Mouse (Mus musculus) erythroid progenitor cell, adult 5-6 weeks (primary cell): Measurements from ENCODE around the gene Cep112. TPM values are rescaled to one million over a fixed set of nuclear protein-coding genes. Genes with fewer than 3 reads are reported as not detected.

Experiments used
- ATAC-seq: replicated peaks from 2 replicates; pipeline ENCODE4 v1.8.0; 2016; ENCODE audit warnings: moderate number of reproducible peaks, mild to moderate bottlenecking, moderate TSS enrichment, inconsistent platforms; ENCODE audit not compliant: poor library complexity, low FRiP score, severe bottlenecking
- total RNA-seq, 2 experiments: library from RNA; stranded (forward) in 1 of 2; stranded (reverse) in 1 of 2; fragments of 150-400 nt in 1 of 2; fragments of 186-747, 209-891 nt in 1 of 2; gene quantifications; 2 replicates each; pipeline versions ENCODE4 v1.2.3 to v1.2.4; 2015 to 2017; ENCODE audit warnings: low replicate concordance in 2 of 2

The Cep112 gene
- total RNA-seq, 2 experiments from 2014 or later: not detected

DNA sequence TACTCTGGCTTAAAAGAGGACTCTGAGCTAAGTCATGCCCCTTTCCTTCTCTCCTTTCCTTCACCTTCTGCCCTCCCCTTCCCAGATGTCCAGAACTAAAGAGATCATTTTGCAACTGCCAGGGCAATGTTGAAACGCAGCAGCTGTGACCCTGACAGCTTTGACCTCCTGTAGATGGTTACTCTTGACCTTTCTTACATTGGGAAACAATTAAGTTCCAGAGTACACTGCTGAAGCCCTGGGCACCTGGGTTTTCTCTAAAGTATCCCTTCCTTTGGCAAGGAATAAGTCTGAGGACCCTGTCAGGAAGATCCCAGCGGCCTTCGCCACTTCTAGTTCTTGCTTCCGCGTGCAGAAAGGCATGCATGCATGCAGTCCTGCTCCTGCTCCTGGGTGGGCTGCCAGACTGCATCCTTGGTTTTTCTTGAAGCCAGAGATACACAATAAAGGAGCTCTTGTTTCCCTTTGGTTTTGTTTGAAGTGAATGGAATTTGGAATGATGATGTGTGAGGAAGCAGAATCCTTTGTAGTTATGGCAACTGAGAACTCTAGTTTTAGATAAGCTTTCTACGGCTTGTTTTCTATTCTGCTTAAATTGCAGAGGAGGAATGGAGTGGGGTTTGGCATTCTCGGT, 161.7 kb downstream of the Cep112 start:
- ATAC-seq: no peak

GRCm38 (mm10) chr11:108593207-108593958, 168.4 kb downstream of the Cep112 start:
- ATAC-seq: no peak

DNA sequence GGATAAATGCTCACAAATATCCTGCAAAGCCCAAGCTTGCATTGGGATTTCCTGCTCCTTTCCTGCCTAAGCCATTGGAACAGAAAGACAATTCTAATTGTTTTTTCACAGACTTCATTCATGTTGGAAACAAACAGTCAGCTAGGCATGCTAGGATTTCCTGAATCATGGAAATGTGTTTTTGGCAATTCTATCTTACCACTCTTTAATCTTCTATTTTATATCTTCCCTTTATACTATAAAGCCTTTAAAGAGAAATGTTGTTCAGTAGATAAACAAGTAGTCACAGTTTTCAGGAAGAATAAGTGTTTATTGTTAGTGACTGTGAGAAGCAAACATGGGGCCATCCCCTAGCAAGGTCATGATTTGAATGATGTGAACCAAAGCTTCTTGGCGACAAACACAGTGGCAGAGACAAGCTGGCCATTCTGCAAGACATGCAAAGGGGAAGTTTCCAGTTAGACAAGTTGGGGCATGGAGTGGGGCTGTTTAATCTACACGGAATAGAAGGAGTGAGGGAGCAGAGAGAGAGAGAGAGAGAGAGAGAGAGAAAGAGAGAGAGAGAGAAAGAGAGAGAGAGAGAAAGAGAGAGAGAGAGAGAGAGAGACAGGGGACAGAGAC, 169.1 kb downstream of the Cep112 start:
- no peak for ATAC-seq

- ATAC-seq: no peak
These were observed 180.3 kb downstream of the Cep112 start for GRCm38 (mm10) chr11:108605301-108605700.

- ATAC-seq: no peak
These were observed 181.0 kb downstream of the Cep112 start for GRCm38 (mm10) chr11:108606036-108606435.

DNA sequence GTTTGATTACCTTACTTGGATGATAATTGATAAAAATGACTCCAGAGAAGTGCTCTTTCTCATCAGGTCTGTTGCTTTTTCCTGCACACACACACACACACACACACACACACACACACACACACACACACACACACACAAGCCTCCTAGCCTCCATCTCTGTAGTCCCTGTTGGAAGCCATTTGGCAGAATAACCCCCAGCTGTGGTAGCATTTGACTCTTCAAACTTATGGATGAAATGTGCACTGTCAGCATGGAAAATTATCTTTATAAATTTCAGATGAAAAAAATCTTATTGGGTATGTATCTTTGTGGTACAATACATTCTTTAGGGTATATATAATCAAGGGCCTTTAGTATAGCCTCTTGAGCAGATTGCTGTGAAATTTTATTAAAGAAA, 181.8 kb downstream of the Cep112 start:
- ATAC-seq: no peak

DNA sequence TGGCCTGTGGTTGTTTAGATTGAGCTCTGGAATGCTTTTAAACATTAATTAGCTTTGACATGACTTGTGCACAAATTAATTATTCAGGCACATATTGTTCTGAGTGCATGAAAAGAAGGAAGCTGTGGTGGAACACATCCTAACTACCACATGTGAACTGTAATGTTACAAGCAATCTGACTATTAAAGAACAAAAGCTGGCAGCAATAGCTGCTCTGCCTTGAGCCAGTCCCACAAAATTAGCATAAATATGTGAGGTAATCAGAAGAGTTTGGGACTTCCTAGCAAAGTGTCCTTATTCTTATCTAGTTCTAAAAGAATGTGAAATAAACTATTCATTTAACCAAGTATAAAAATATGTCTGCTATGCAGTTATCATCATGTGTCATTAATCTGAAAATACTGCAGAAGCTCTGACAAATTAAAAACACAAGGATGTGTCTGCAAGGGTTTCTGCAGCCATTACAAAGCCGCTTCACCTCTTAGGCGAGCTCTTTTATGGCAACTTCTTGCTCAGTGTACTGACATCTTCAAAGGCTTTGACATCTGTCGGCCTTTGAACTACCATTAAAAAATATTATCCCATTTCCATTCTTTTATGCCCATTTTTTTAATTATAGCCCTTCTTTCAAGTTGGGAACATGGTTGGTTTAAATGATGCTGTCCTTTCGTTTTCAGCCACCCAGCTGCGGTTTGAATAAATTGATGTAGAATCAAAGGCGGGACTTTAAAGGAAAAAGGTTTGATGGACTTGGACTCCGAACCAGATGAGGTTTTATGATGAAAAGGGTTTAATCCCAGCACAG, 195.8 kb downstream of the Cep112 start:
- ATAC-seq: no peak

DNA sequence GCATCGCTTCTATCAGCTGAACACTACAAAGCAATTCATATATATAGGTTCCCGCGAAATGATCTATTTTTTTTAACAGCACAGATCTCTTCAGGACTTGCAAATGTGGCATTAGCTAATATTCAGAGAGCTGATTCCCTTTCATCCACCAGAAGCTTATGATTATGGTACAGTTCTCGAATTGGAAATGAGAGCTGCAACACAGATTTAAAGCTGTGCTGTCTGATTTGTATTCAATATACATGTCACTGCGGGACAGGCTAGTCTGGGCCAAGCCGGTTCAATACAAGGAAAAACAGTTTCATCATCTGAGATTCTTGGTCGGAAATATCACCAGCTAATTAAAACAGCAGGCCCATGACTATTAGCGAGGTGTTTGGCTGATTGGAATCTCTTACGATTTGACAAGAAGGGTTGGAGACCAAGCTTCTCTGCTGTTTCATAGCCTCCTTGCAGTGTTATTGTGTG, 196.5 kb downstream of the Cep112 start:
- ATAC-seq: no peak

GRCm38 (mm10) chr11:108625546-108626232, 200.7 kb downstream of the Cep112 start:
- ATAC-seq: no peak

GRCm38 (mm10) chr11:108637780-108638179, 212.8 kb downstream of the Cep112 start:
- no peak for ATAC-seq

GRCm38 (mm10) chr11:108655574-108655973, 230.6 kb downstream of the Cep112 start:
- no peak for ATAC-seq

GRCm38 (mm10) chr11:108682014-108682413, 257.0 kb downstream of the Cep112 start:
- no peak for ATAC-seq

DNA sequence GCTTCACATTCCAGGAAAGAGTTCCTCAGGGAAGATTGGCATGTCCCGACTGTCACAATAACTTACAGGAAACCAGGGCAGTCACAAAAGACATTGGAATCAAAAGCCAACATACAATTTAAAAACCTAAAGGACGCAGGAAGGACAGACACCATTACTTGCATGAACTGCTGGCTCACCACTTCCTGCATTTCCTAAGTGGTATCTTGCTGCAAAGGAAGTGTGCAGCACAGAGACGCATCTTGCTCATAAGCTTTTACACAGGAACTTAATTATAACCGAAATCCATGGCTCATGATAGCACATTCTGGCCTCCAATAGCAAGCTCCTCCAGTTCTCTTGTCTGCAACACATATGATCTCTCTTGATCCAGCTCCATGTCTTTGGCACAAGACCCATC, 271.6 kb downstream of the Cep112 start:
- ATAC-seq: no peak

DNA sequence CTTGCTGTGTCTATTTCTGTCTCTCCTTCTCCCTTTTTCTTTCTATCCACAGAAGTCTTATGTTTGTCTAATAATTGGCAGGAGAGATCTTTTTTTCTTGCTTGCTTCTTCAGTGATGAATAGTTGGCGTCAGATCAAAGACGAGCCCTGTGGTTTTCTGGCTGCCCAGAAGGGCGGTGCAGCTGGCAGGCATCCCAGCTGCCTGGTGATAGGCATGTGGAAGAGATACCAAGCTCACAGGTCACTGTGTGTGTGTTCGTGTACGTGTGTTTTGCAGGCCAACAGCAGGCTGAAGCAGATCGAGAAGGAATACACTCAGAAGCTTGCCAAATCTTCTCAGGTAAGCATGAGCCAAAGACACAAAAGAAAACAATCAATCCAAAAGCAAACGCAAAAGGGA, 327.3 kb downstream of the Cep112 start:
- 0 out of 2 replicates have a peak, but pooled peaks have one; percentile 25 for ATAC-seq

- no peak for ATAC-seq
These were observed 327.8 kb downstream of the Cep112 start for GRCm38 (mm10) chr11:108752765-108753164.

GRCm38 (mm10) chr11:108753361-108754240, 328.6 kb downstream of the Cep112 start:
- no peak for ATAC-seq

GRCm38 (mm10) chr11:108757211-108757610, 332.2 kb downstream of the Cep112 start:
- ATAC-seq: no peak

- no peak for ATAC-seq
These were observed 332.8 kb downstream of the Cep112 start for GRCm38 (mm10) chr11:108757626-108758430.
